Mouse (Mus musculus): ENCODE data around the gene Scfd2.

Gene Scfd2

GRCm38 (mm10) chr5:74175526-74176270 lies 355.9 kb downstream of the Scfd2 start:
- no peak for DNase-seq (ENCODE audit: low read depth, low spot score)

GRCm38 (mm10) chr5:74173162-74173844 lies 358.3 kb downstream of the Scfd2 start:
- DNase-seq (ENCODE audit: low read depth, low spot score), result no peak

GRCm38 (mm10) chr5:74172208-74172607 lies 359.4 kb downstream of the Scfd2 start:
- DNase-seq (ENCODE audit: low read depth, low spot score), result no peak

GRCm38 (mm10) chr5:74171768-74172167 lies 359.8 kb downstream of the Scfd2 start:
- DNase-seq (ENCODE audit: low read depth, low spot score), result no peak

- no peak for DNase-seq (ENCODE audit: low read depth, low spot score)
Observed at GRCm38 (mm10) chr5:74168085-74168484, 363.5 kb downstream of the Scfd2 start.

- DNase-seq (ENCODE audit: low read depth, low spot score), result no peak
Observed at GRCm38 (mm10) chr5:74166642-74167041, 364.9 kb downstream of the Scfd2 start.

- no peak for DNase-seq (ENCODE audit: low read depth, low spot score)
Observed at GRCm38 (mm10) chr5:74164547-74164946, 367.0 kb downstream of the Scfd2 start.

- DNase-seq (ENCODE audit: low read depth, low spot score), result no peak
Observed at GRCm38 (mm10) chr5:74163141-74163540, 368.4 kb downstream of the Scfd2 start.

GRCm38 (mm10) chr5:74162013-74162412 lies 369.5 kb downstream of the Scfd2 start:
- no peak for DNase-seq (ENCODE audit: low read depth, low spot score)

- no peak for DNase-seq (ENCODE audit: low read depth, low spot score)
Observed at GRCm38 (mm10) chr5:74161297-74161926, 370.1 kb downstream of the Scfd2 start.

GRCm38 (mm10) chr5:74160349-74160748 lies 371.2 kb downstream of the Scfd2 start:
- DNase-seq (ENCODE audit: low read depth, low spot score), result no peak

GRCm38 (mm10) chr5:74159906-74160305 lies 371.7 kb downstream of the Scfd2 start:
- DNase-seq (ENCODE audit: low read depth, low spot score), result peak; percentile 41

- DNase-seq (ENCODE audit: low read depth, low spot score), result no peak
Observed at GRCm38 (mm10) chr5:74158929-74159632, 372.5 kb downstream of the Scfd2 start.

- DNase-seq (ENCODE audit: low read depth, low spot score), result no peak
Observed at GRCm38 (mm10) chr5:74155860-74156351, 375.7 kb downstream of the Scfd2 start.
